Mouse (Mus musculus) embryonic facial prominence, embryonic 14.5 days (tissue): ENCODE measurements around the gene Foxf1. TPM values are rescaled to one million over a fixed set of nuclear protein-coding genes. Genes with fewer than 3 reads are reported as not detected.

ENCODE experiments used
- ATAC-seq: fragments of 200-750 bp; cut with Nextera tagmentation; 2 replicates; pipeline ENCODE4 v1.8.0; 2017; ENCODE audit warnings: low read depth, moderate number of reproducible peaks, moderate TSS enrichment
- DNase-seq: peaks from one replicate; pipeline ENCODE4 v3.0.0-alpha.2; 2015; ENCODE audit warnings: low spot score
- H3K27ac ChIP-seq: fragments of 300-500 bp; sonication (generic); replicated peaks from 2 replicates; pipeline ENCODE4 v1.5.1; 2014; ENCODE audit warnings: low read depth, mild to moderate bottlenecking, low read length, moderate library complexity
- H3K27me3 ChIP-seq: fragments of 300-500 bp; sonication (generic); replicated peaks from 2 replicates; pipeline ENCODE4 v1.6.1; 2014; ENCODE audit warnings: low read length; ENCODE audit not compliant: control insufficient read depth, insufficient read depth
- H3K36me3 ChIP-seq: fragments of 300-500 bp; sonication (generic); 2 replicates; pipeline ENCODE4 v1.6.1; 2014; ENCODE audit warnings: low read length, mixed read lengths; ENCODE audit not compliant: control insufficient read depth, insufficient read depth
- H3K4me1 ChIP-seq: fragments of 300-500 bp; sonication (generic); 2 replicates; pipeline ENCODE4 v1.6.1; 2014; ENCODE audit warnings: antibody characterized with exemption, low read length; ENCODE audit not compliant: control insufficient read depth, insufficient read depth
- H3K4me2 ChIP-seq: fragments of 300-500 bp; sonication (generic); 2 replicates; pipeline ENCODE4 v1.6.1; 2014; ENCODE audit warnings: low read depth, mild to moderate bottlenecking, low read length, moderate library complexity, mixed read lengths
- H3K4me3 ChIP-seq: fragments of 300-500 bp; sonication (generic); 2 replicates; pipeline ENCODE4 v1.5.1; 2014; ENCODE audit warnings: low read depth, mild to moderate bottlenecking, low read length
- H3K9ac ChIP-seq: fragments of 300-500 bp; sonication (generic); 2 replicates; pipeline ENCODE4 v1.6.1; 2014; ENCODE audit warnings: low read depth, mild to moderate bottlenecking, low read length, moderate library complexity, mixed read lengths
- H3K9me3 ChIP-seq: fragments of 300-500 bp; sonication (generic); 2 replicates; pipeline ENCODE4 v1.6.1; 2016; ENCODE audit warnings: low read length; ENCODE audit not compliant: control insufficient read depth
- WGBS: fragments of 180-500 bp; shearing (Covaris S2); extraction: QIAGEN DNeasy Blood & Tissue Kit; methylation state at CpG from one replicate; pipeline ENCODE4 v1.1.7; 2014; 5-methylcytosine and 5-hydroxymethylcytosine counted together
- polyA plus RNA-seq: library from polyadenylated mRNA; unstranded; fragments of >200 nt; fragmentation: Nextera tagmentation; extraction: Ambion mirVana; gene quantifications from 2 replicates; pipeline ENCODE4 v1.2.1, GENCODE M21; 2014

Foxf1 gene
- polyA plus RNA-seq, 1 experiment from 2014 or later, result 7.6 TPM

DNA sequence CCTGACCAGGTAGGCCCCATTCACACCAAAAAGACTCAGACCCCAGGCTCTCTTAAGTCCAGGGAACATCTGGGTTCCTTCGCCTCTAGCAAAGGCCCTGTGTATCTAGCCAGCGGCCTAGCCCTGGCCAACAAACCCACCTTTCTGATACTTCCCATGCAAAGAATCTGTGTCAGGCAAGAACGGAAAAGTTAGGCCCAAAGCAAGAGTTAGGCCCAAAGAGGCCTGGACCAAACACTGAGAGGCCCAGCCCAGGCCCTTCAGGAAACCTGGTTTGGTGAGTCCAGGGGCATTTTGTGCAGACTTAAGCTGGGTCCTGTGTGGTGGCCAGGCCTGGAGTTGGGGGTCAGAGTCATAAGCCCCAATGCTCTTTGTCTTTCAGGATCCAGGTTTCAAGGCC, 1.4 kb downstream of the Foxf1 start:
- DNase-seq, result no peak

DNA sequence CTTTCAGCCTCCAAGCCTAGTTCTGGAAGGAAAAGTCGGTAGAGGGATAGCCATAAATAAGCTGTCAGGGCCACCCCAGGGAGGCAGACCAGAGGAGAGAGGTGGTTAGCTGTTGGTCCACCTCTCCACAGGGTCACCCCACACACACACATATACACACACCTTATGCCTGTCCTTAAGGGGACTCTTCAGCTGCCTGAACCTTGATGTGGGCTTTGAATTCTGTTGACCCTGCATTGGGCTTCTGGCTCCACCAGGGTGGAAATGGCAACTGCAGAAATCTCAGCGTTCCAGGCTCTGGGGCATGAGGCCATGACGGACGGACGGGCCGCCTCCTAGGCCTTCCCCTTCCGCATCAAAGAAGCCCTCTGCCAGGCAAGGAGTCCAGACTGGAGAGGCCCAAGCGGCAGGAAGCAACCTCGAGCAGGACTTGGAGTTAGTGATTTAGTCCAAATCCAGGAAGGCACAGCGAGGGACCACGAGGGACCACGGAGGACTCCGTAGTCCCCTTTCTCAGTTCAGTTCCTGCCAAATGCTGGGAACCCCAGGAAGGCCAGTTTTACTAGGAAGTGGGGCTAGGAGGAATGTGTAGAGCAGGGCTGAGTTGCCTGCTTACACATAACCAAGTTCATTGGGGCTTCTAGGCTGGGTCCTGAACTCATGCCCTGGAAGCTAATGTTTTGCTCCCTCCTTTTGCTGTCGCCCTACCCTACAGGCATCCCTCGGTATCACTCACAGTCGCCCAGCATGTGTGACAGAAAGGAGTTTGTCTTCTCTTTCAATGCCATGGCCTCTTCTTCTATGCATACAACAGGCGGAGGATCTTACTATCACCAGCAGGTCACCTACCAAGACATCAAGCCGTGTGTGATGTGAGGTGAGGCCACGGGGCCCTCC, 2.1 kb downstream of the Foxf1 start:
- H3K4me2 ChIP-seq, result peak overlapping the region; percentile 95

More for the DNA sequence above, 1.4 kb downstream of the Foxf1 start:
- Histone ChIP-seq H3K27me3 (peaks cover 100% of the 10 kb centered on the region), H3K36me3 (no peaks in the 10 kb centered on the region), H3K9me3 (no peaks in the 10 kb centered on the region), H3K4me1 (peaks cover 6% of the 10 kb centered on the region; the same call in 1 of the 2 replicates), H3K27ac (no peak overlapping the region), H3K4me3 (peak overlapping the region; percentile 50), H3K4me2 (peak overlapping the region; percentile 95), H3K9ac (peak overlapping the region; percentile 67)
- ATAC-seq, result no peak
- WGBS, result 63% methylated on average over 3 of the region's 3 CpGs

DNA sequence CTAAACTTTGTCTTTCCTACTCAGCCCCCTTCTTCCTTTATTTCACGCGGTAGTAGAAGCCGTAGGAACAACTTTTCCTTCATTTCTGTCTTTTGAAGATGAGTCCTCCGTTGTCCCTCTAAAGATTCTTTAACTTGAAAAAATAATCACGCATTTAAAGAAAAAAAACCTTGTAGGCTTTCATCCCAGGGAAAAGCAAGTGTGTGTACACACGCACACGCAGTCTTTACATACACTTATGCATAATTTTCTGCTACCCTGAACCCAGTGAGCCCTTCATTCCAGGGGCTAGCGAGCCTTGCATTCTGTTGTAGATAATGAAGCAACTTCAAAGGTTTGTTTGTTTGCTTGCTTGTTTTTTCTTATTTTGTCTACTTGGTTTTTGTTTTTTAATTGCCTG, 4.1 kb downstream of the Foxf1 start:
- no peaks in the 10 kb centered on the region for H3K4me1 ChIP-seq
- WGBS, result 11% methylated on average over 8 of the region's 8 CpGs
- peak overlapping the region; percentile 50 for H3K4me3 ChIP-seq
- no peak overlapping the region for H3K27ac ChIP-seq
- peaks cover 100% of the 10 kb centered on the region for H3K27me3 ChIP-seq
- DNase-seq (no peak), ATAC-seq (no peak)
- H3K4me2 ChIP-seq, result peak overlapping the region; percentile 30
- H3K9ac ChIP-seq, result peak overlapping the region; percentile 37; the same call in 1 of the 2 replicates
- H3K9me3 ChIP-seq, result no peaks in the 10 kb centered on the region
- H3K36me3 ChIP-seq, result no peaks in the 10 kb centered on the region

More for the DNA sequence above, 2.1 kb downstream of the Foxf1 start:
- H3K27me3 ChIP-seq, result peaks cover 100% of the 10 kb centered on the region
- no peaks in the 10 kb centered on the region for H3K9me3 ChIP-seq
- no peaks in the 10 kb centered on the region for H3K36me3 ChIP-seq
- peaks cover 6% of the 10 kb centered on the region; the same call in 1 of the 2 replicates for H3K4me1 ChIP-seq
- H3K27ac ChIP-seq, result no peak overlapping the region
- DNase-seq, result no peak
- peak overlapping the region; percentile 50 for H3K4me3 ChIP-seq
- ATAC-seq, result no peak
- H3K9ac ChIP-seq, result peak overlapping the region; percentile 67
- 31% methylated on average over 19 of the region's 19 CpGs for WGBS

DNA sequence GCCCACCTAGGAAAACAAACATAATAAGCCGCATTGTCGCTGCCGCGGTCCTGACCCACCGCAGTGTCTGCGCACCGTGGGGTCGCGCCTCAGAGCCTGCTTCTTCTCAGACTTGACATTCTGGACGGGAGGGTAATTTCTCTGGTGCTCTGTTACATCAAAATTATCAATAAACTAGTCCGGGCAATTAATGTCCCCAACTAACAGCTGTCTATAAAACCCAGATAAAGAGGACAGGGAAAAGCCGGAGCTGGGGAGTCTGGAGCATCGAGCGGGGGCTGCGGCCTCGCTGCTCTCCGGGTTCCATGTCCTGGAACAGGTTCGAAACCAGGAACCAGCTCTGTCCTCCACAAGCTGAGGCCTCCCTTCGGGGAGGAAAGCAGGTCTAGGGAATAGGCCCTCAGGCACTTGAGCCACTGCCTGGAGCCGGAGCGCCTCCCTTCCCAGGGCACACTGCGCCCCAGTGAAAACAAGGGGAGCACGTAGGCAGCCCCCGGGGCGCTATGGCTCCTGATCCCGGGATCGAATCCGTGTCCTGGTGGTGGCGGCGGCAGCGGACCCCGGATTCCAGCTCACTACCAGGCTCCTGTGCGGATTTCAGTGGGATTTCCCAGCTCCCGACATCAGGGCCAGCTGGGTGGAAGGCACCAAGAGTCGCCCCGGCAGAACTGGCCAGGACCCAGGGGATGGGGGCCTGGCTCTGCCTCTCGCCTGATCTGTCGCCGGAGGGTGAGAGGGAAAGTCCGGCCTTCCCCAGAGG, 4.9 kb downstream of the Foxf1 start:
- no peak for ATAC-seq
- Histone ChIP-seq H3K4me2 (peak overlapping the region; percentile 30), H3K9me3 (no peaks in the 10 kb centered on the region), H3K4me3 (peak overlapping the region; percentile 50), H3K27ac (no peak overlapping the region), H3K27me3 (peaks cover 100% of the 10 kb centered on the region), H3K36me3 (no peaks in the 10 kb centered on the region), H3K9ac (peak overlapping the region; percentile 45; the same call in 1 of the 2 replicates), H3K4me1 (no peaks in the 10 kb centered on the region)
- 6% methylated on average over 33 of the region's 40 CpGs for WGBS
- DNase-seq, result no peak

DNA sequence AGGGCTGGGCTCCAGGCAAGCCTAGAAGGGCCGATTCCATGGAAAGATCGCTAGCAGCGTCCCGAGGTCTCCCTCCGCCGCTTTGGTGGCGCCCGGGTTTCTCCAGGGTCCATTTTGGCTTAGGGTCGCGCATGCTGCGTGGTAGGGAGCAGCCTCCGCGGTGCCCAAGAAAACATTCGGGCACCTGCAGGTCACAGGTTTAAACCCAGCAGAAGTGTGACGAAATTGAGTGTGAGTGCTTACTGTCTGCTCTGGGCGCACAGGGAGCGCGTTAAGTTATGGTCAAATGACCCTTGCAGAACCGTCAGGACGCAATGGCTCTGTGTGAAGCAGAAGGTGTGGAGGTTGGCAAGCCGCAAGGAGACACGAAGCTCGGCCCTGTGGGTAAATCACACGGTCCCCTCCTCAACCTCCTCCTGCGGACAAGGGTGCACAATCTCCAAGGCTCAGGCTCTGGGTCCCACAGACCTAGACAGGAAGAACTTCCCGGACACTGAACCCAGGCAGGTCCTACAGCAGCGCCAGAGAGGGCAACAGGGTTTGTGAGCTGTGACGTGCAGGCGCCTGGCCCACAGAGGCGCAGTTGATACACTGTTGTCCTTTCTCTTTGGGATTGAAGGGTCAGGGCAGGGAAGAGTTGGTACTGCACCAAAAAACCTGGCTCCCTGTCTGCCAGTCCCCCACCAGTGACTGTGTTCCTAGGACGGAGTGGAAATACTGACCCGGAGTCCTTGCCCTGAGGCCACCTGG, 5.6 kb downstream of the Foxf1 start:
- DNase-seq, result no peak
- H3K4me1 ChIP-seq, result no peaks in the 10 kb centered on the region
- no peaks in the 10 kb centered on the region for H3K9me3 ChIP-seq
- peak overlapping the region; percentile 30; the same call in 1 of the 2 replicates for H3K4me2 ChIP-seq
- no peaks in the 10 kb centered on the region for H3K36me3 ChIP-seq
- H3K27me3 ChIP-seq, result peaks cover 93% of the 10 kb centered on the region
- no peak overlapping the region for H3K27ac ChIP-seq
- no peak for ATAC-seq
- WGBS, result 5% methylated on average over 32 of the region's 32 CpGs
- H3K4me3 ChIP-seq, result peak overlapping the region; percentile 50
- peak overlapping the region; percentile 45; the same call in 1 of the 2 replicates for H3K9ac ChIP-seq

DNA sequence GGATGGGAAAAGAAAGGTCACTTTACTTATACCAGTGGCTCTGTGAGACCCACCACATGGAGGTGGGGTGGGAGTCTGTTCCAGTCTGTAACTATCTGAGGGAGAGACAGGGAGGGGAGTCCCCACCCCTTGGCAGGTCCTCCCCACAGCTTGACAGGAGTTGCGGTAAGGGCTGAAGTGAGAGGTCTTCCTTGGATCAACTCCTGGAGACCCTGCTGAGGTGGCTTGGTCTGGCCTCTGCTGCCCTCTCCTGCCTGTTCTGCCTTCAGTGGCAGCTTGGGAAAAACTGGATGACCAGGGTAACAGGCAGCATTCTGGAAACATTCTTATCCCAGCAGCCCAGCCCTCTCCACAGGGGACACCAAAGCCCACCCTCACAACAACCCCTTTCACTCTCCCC, 6.5 kb downstream of the Foxf1 start:
- Histone ChIP-seq H3K36me3 (no peaks in the 10 kb centered on the region), H3K4me1 (no peaks in the 10 kb centered on the region), H3K9ac (no peak overlapping the region), H3K4me2 (no peak overlapping the region), H3K4me3 (no peak overlapping the region), H3K9me3 (no peaks in the 10 kb centered on the region), H3K27me3 (peaks cover 84% of the 10 kb centered on the region), H3K27ac (no peak overlapping the region)
- WGBS, result 10% methylated on average over 1 of the region's 1 CpGs
- ATAC-seq, result 0 out of 2 replicates have a peak, but pooled peaks have one; percentile 12
- no peak for DNase-seq

DNA sequence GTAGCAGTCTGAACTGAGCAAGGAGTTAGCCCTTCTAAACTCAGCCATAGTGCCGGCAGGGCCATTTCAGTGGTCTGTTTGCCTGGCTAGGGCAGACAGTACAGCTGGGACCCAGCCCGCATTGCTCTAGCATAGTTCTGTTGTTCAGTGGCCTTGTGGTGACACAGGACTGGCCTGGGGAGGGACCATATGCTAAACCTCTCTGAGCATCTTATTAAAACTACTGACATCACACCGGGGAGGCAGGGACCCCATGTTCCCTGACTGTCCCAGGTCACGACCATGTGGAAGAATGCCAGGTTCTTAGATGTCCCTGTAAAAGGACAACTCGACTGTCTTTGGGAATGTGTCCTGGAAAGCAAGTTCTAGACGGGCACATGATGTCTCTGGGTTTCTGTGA, 8.0 kb downstream of the Foxf1 start:
- 31% methylated on average over 6 of the region's 6 CpGs for WGBS
- DNase-seq (no peak), ATAC-seq (no peak)
- H3K9ac ChIP-seq, result no peak overlapping the region
- no peak overlapping the region for H3K4me3 ChIP-seq
- H3K27me3 ChIP-seq, result peaks cover 70% of the 10 kb centered on the region
- no peaks in the 10 kb centered on the region for H3K9me3 ChIP-seq
- no peak overlapping the region for H3K27ac ChIP-seq
- no peak overlapping the region for H3K4me2 ChIP-seq
- H3K4me1 ChIP-seq, result no peaks in the 10 kb centered on the region
- H3K36me3 ChIP-seq, result peaks cover 3% of the 10 kb centered on the region; the same call in 1 of the 2 replicates

DNA sequence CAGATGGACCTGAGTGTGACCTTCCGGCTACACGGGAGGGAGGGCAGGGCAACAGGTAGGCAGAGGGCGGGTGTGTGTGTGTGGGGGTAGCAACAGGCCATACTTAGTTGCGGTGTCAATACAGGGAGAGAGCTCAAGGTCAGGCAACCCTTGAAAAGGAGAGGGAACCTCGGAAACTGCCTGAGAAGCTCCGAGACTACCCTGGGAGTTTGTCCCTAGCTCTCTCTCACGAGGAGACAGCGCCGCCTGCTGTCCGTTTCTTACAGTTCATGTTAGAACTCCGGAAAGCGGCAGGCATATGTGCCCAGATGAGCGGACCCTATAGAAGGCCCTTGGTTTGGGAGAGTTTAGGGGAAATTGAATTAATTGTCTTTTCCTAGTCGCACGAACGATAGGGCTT, 8.4 kb downstream of the Foxf1 start:
- DNase-seq (peak; percentile 90), ATAC-seq (peak; percentile 32)
- 3% methylated on average over 16 of the region's 16 CpGs for WGBS
- H3K9me3 ChIP-seq, result no peaks in the 10 kb centered on the region
- peaks cover 65% of the 10 kb centered on the region for H3K27me3 ChIP-seq
- H3K4me2 ChIP-seq, result no peak overlapping the region
- H3K27ac ChIP-seq, result no peak overlapping the region
- no peaks in the 10 kb centered on the region for H3K4me1 ChIP-seq
- no peak overlapping the region for H3K9ac ChIP-seq
- no peak overlapping the region for H3K4me3 ChIP-seq
- H3K36me3 ChIP-seq, result peaks cover 8% of the 10 kb centered on the region; the same call in 1 of the 2 replicates
